ENCODE assay signal across 18 mouse cellular contexts in genomic region chr14:28635175-28635574, GRCm38 (mm10).
"Had no signal": no experiment of that assay in that cellular context is flagged by ENCODE, and none has a peak within 500 bp of the region (broad histone marks: within the 10 kb centered on the region; RNA-seq: fewer than 3 reads in every experiment).

No protein-coding gene starts in this region.

- H3K27me3 ChIP-seq: midbrain, embryonic 12.5 days; neural tube, embryonic 13.5 days; neural tube, embryonic 15.5 days; stomach, embryonic 15.5 days had no signal

- ATAC-seq: midbrain, embryonic 16.5 days had no signal

- DNase-seq: lung, adult 18-20 months; lung, embryonic 14.5 days; lung, postnatal 10 days; lung, postnatal 4 days; midbrain, embryonic 14.5 days; retina, postnatal 1 day; right cerebral cortex, adult 18-20 months; right cerebral cortex, postnatal 25 days; right cerebral cortex, postnatal 4 days; spleen, adult 18-20 months; thymus, adult 2 months; thymus, postnatal 25 days; thymus, postnatal 4 days had no signal
